Mouse (Mus musculus) layer of hippocampus, postnatal 10 days (tissue): Measurements from ENCODE around the gene Atg16l2. TPM values are rescaled to one million over a fixed set of nuclear protein-coding genes. Genes with fewer than 3 reads are reported as not detected.
A peak's percentile ranks its signal among the peaks of the same experiment; 100 is the strongest.

ENCODE experiments used
- DNase-seq, 2 experiments: peaks; one replicate each; pipeline ENCODE4 v3.0.0; 2021; ENCODE audit warnings: low spot score in 2 of 2
- long read RNA-seq: library from polyadenylated mRNA; stranded (forward); transcript quantifications from one replicate; pipeline ENCODE4 v2.0.0, GENCODE M21; 2023
- total RNA-seq, 2 experiments: library from RNA; stranded (reverse); gene quantifications; 2 replicates each; pipeline ENCODE4 v1.2.3; 2021

Gene Atg16l2
- 10 to 100 TPM; 42.3 to 50.3 TPM for total RNA-seq
- long read RNA-seq, full-length matches to known transcripts, result 4 of 34 reads
- long read RNA-seq, partial matches to known transcripts, result 9 of 34 reads
- long read RNA-seq, other reads (novel, unspliced or antisense), result 21 of 34 reads

GRCm38 (mm10) chr7:101301881-101302456 is at the start of gene Atg16l2:
TSS of gene Atg16l2 (minus strand) at chr7:101302251.
- peak; percentile 85 to 91 for DNase-seq

GRCm38 (mm10) chr7:101349861-101350260 is 47.8 kb upstream of the Atg16l2 start:
- peak; percentile 54 to 70 for DNase-seq

- no peak for DNase-seq
Measured at GRCm38 (mm10) chr7:101348312-101348711, 46.3 kb upstream of the Atg16l2 start.

- DNase-seq, result peak; percentile 20 to 52
Measured at GRCm38 (mm10) chr7:101347767-101348270, 45.8 kb upstream of the Atg16l2 start, which contains the start of gene Arap1. TSS of gene Arap1 (plus strand) at chr7:101348067.

GRCm38 (mm10) chr7:101346991-101347390 is 44.9 kb upstream of the Atg16l2 start:
- DNase-seq, result no peak

- no peak for DNase-seq
Measured at GRCm38 (mm10) chr7:101344892-101345291, 42.8 kb upstream of the Atg16l2 start.

- no peak for DNase-seq
Measured at GRCm38 (mm10) chr7:101343135-101343534, 41.1 kb upstream of the Atg16l2 start.

- DNase-seq, result no peak
Measured at GRCm38 (mm10) chr7:101341405-101341804, 39.4 kb upstream of the Atg16l2 start.

- no peak for DNase-seq
Measured at GRCm38 (mm10) chr7:101337401-101337800, 35.4 kb upstream of the Atg16l2 start.

GRCm38 (mm10) chr7:101336686-101337085 is 34.6 kb upstream of the Atg16l2 start:
- no peak for DNase-seq

- DNase-seq, result no peak
Measured at GRCm38 (mm10) chr7:101335228-101335627, 33.2 kb upstream of the Atg16l2 start.

GRCm38 (mm10) chr7:101332045-101332831 is 30.2 kb upstream of the Atg16l2 start:
- no peak for DNase-seq

- DNase-seq, result no peak
Measured at GRCm38 (mm10) chr7:101330841-101331173, 28.8 kb upstream of the Atg16l2 start.

- no peak for DNase-seq
Measured at GRCm38 (mm10) chr7:101330074-101330840, 28.2 kb upstream of the Atg16l2 start.

- DNase-seq, result no peak
Measured at GRCm38 (mm10) chr7:101329606-101330005, 27.6 kb upstream of the Atg16l2 start.

GRCm38 (mm10) chr7:101328621-101329158 is 26.6 kb upstream of the Atg16l2 start:
- peak in 1 of 2 experiments; percentile 50 for DNase-seq

- DNase-seq, result no peak
Measured at GRCm38 (mm10) chr7:101327786-101328185, 25.7 kb upstream of the Atg16l2 start.

- DNase-seq, result no peak
Measured at GRCm38 (mm10) chr7:101327263-101327662, 25.2 kb upstream of the Atg16l2 start.

- DNase-seq, result no peak
Measured at GRCm38 (mm10) chr7:101326006-101326405, 24.0 kb upstream of the Atg16l2 start.

- DNase-seq, result peak in 1 of 2 experiments; percentile 47
Measured at GRCm38 (mm10) chr7:101324142-101324962, 22.3 kb upstream of the Atg16l2 start.
